In the genomic region with DNA sequence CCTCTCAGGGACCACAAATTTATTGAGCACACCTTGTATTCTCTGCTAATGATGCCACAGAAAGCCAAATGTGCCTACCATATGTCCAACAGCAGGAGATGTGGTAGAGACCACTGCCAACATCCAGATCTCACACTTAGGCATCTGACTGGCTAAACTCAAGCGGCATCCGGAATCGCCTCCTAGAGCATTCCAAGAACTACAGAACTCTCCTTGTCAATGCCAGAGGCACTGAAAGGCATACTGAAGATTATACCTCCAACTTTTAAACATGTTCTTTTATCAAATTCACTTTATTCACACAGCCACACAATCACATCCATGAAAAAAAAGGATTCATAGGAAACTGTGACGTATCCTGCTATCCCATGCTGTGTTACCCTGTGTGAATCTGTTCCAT, we compare ENCODE assay signal across 28 mouse cellular contexts. TPM values are rescaled to one million over a fixed set of nuclear protein-coding genes. Genes with fewer than 3 reads are reported as not detected.
A peak's percentile ranks its signal among the peaks of the same experiment; 100 is the strongest.
DNase-seq lines count a peak whose midpoint lies in the region; ATAC-seq and TF ChIP-seq lines count a peak whose summit lies in the region.
"Had no signal": no experiment of that assay in that cellular context is flagged by ENCODE, and none has a peak within 500 bp of the region (broad histone marks: within the 10 kb centered on the region; RNA-seq: fewer than 3 reads in every experiment).

No protein-coding gene starts in this region.

- no peaks in the 10 kb centered on the region for H3K9me3 ChIP-seq in forebrain, embryonic 15.5 days
- no peaks in the 10 kb centered on the region for H3K9me3 ChIP-seq in forebrain, embryonic 10.5 days
- no peaks in the 10 kb centered on the region for H3K9me3 ChIP-seq in heart, embryonic 12.5 days (replicated peaks)
- H3K9me3 ChIP-seq: forebrain, embryonic 12.5 days; G1E; heart, embryonic 15.5 days; hindbrain, embryonic 10.5 days; hindbrain, embryonic 13.5 days had no signal

- 24% methylated on average over 4 of the region's 4 CpGs for WGBS in cerebellum, adult 2 months
- WGBS in forebrain, embryonic 15.5 days = 79% methylated on average over 4 of the region's 4 CpGs
- whole genome bisulfite sequencing in forebrain, embryonic 10.5 days = 93% methylated on average over 4 of the region's 4 CpGs
- 87% methylated on average over 4 of the region's 4 CpGs for WGBS in heart, embryonic 12.5 days

- DNase-seq in cerebellum, adult 2 months = peak; percentile 14 to 22
- no peak for DNase-seq in cerebellum, postnatal 4 days (ENCODE audit: low spot score in 2 of 2)
- DNase-seq in forebrain, embryonic 10.5 days (ENCODE audit: extremely low spot score, low spot score) = no peak
- peak; percentile 61 for DNase-seq in heart, adult 11 months
- DNase-seq in cerebellum, postnatal 25 days = peak; percentile 14 to 22
- no peak for DNase-seq in layer of hippocampus, adult 11-12 months (ENCODE audit: low spot score)
- DNase-seq: adrenal gland, postnatal 10 days; adrenal gland, postnatal 36 days; B cell, adult 2 months; gastrocnemius, postnatal 10 days; gastrocnemius, postnatal 36 days; heart, postnatal 10 days; heart, postnatal 36 days; kidney, adult 18-20 months; kidney, adult 9 months had no signal

- no peak for TF ChIP-seq CTCF in cerebellum, adult 2 months (IDR thresholded peaks at IDR 0.05; ENCODE audit: borderline replicate concordance, insufficient read depth, low read depth, low read length)

- no peaks in the 10 kb centered on the region for H3K27me3 ChIP-seq in cerebellum, adult 2 months (ENCODE audit: control insufficient read depth, insufficient read depth, low read length)
- no peaks in the 10 kb centered on the region for H3K27me3 ChIP-seq in forebrain, embryonic 15.5 days
- no peaks in the 10 kb centered on the region for H3K27me3 ChIP-seq in forebrain, embryonic 10.5 days (ENCODE audit: poor library complexity, severe bottlenecking)
- H3K27me3 ChIP-seq in heart, embryonic 12.5 days (replicated peaks) = no peaks in the 10 kb centered on the region
- H3K27me3 ChIP-seq: CH12.LX; forebrain, embryonic 12.5 days; heart, embryonic 15.5 days; hindbrain, embryonic 13.5 days; Patski had no signal

- no peak overlapping the region for H3K4me2 ChIP-seq in forebrain, embryonic 15.5 days (replicated peaks)
- no peak overlapping the region for H3K4me2 ChIP-seq in heart, embryonic 12.5 days
- H3K4me2 ChIP-seq: forebrain, embryonic 12.5 days; heart, embryonic 11.5 days; heart, embryonic 15.5 days; hindbrain, embryonic 13.5 days had no signal

- no peaks in the 10 kb centered on the region for H3K4me1 ChIP-seq in cerebellum, adult 2 months (ENCODE audit: control insufficient read depth, insufficient read depth, low read length)
- H3K4me1 ChIP-seq in forebrain, embryonic 15.5 days = 0 out of 2 replicates have a peak, but pooled peaks cover 6% of the 10 kb centered on the region
- no peaks in the 10 kb centered on the region for H3K4me1 ChIP-seq in forebrain, embryonic 10.5 days
- no peaks in the 10 kb centered on the region for H3K4me1 ChIP-seq in heart, embryonic 12.5 days (replicated peaks)
- H3K4me1 ChIP-seq: forebrain, embryonic 12.5 days; heart, embryonic 15.5 days; hindbrain, embryonic 10.5 days; hindbrain, embryonic 13.5 days had no signal

- ATAC-seq in forebrain, embryonic 15.5 days (replicated peaks) = 0 out of 2 replicates have a peak, but pooled peaks have one; percentile 38
- ATAC-seq in heart, embryonic 12.5 days (ENCODE audit: insufficient number of reproducible peaks, low FRiP score) = no peak
- ATAC-seq: hindbrain, postnatal 0 days; inflammation-experienced regulatory T-cells, adult 6 months; intestine, embryonic 16.5 days; Patski had no signal

- no peak overlapping the region for H3K4me3 ChIP-seq in cerebellum, adult 2 months (replicated peaks; ENCODE audit: insufficient read depth, low read depth, low read length)
- no peak overlapping the region for H3K4me3 ChIP-seq in forebrain, embryonic 15.5 days
- no peak overlapping the region for H3K4me3 ChIP-seq in forebrain, embryonic 10.5 days
- no peak overlapping the region for H3K4me3 ChIP-seq in heart, embryonic 12.5 days
- H3K4me3 ChIP-seq: forebrain, embryonic 12.5 days; heart, embryonic 15.5 days; hindbrain, embryonic 10.5 days; hindbrain, embryonic 13.5 days had no signal

- no peaks in the 10 kb centered on the region for H3K36me3 ChIP-seq in forebrain, embryonic 15.5 days
- no peaks in the 10 kb centered on the region for H3K36me3 ChIP-seq in forebrain, embryonic 10.5 days (replicated peaks)
- no peaks in the 10 kb centered on the region for H3K36me3 ChIP-seq in heart, embryonic 12.5 days
- H3K36me3 ChIP-seq: forebrain, embryonic 12.5 days; G1E; heart, embryonic 15.5 days; hindbrain, embryonic 10.5 days; hindbrain, embryonic 13.5 days had no signal

- H3K9ac ChIP-seq in forebrain, embryonic 15.5 days (replicated peaks) = no peak overlapping the region
- no peak overlapping the region for H3K9ac ChIP-seq in heart, embryonic 12.5 days
- H3K9ac ChIP-seq: forebrain, embryonic 12.5 days; heart, embryonic 15.5 days; hindbrain, embryonic 13.5 days had no signal

- H3K27ac ChIP-seq in cerebellum, adult 2 months (ENCODE audit: insufficient read depth, low read length) = no peak overlapping the region
- 0 out of 2 replicates have a peak overlapping the region, but pooled peaks have one; percentile 4 for H3K27ac ChIP-seq in forebrain, embryonic 15.5 days (replicated peaks)
- H3K27ac ChIP-seq in forebrain, embryonic 10.5 days = no peak overlapping the region
- no peak overlapping the region for H3K27ac ChIP-seq in heart, embryonic 12.5 days (ENCODE audit: poor library complexity, severe bottlenecking)
- H3K27ac ChIP-seq: forebrain, embryonic 12.5 days; heart, embryonic 15.5 days; hindbrain, embryonic 10.5 days; hindbrain, embryonic 13.5 days; hindbrain, postnatal 0 days had no signal

- TF ChIP-seq POLR2A in cerebellum, adult 2 months (IDR thresholded peaks at IDR 0.05; ENCODE audit: borderline replicate concordance, insufficient read depth, low read length) = no peak

RNA-seq across cellular contexts. Expression of a gene that starts 40.6 kb away (rescaled TPM):
- polyA plus RNA-seq in cerebellum, adult 2 months (2012; rRNA removed) = 0.52 and 0.54 TPM in 2 replicates
- 0.15 and 0.25 TPM in 2 replicates for polyA plus RNA-seq in forebrain, embryonic 15.5 days (2015; fragmentation: Nextera tagmentation; extraction: Ambion mirVana)
- not detected in 2 replicates for polyA plus RNA-seq in forebrain, embryonic 10.5 days (2016; fragmentation: Nextera tagmentation; extraction: Ambion mirVana)
- 1.00 and 1.2 TPM in 2 replicates for polyA plus RNA-seq in heart, embryonic 12.5 days (2016; fragmentation: Nextera tagmentation; extraction: Ambion mirVana)
- polyA plus RNA-seq: G1E had no signal

Comparison
In these comparisons a context has a peak if more than half of its experiments do, and no peak if none do; other contexts are left out.
1. DNase-seq: peak in cerebellum, adult 2 months (2 of 2), heart, adult 11 months (single experiment) and cerebellum, postnatal 25 days (2 of 2); none in cerebellum, postnatal 4 days (0 of 2), forebrain, embryonic 10.5 days (single experiment) and layer of hippocampus, adult 11-12 months (single experiment).